Mouse (Mus musculus) adrenal gland, adult 2 months (tissue): ENCODE results near the gene Pgm2. TPM values are rescaled to one million over a fixed set of nuclear protein-coding genes. Genes with fewer than 3 reads are reported as not detected.

Experiments
- DNase-seq: peaks from one replicate; pipeline ENCODE4 v3.0.0; 2021
- polyA plus RNA-seq: library from polyadenylated mRNA; depleted of rRNA; stranded (reverse); fragments of >200 nt; gene quantifications from 2 replicates; pipeline ENCODE4 v1.2.3, GENCODE M21; 2012
- total RNA-seq, 2 experiments: library from RNA; stranded (reverse); gene quantifications; 2 replicates each; pipeline ENCODE4 v1.2.3; 2021

The Pgm2 gene
- total and polyA plus RNA-seq, 3 experiments, result 4.3 to 22.8 (median 16.5) TPM

DNA sequence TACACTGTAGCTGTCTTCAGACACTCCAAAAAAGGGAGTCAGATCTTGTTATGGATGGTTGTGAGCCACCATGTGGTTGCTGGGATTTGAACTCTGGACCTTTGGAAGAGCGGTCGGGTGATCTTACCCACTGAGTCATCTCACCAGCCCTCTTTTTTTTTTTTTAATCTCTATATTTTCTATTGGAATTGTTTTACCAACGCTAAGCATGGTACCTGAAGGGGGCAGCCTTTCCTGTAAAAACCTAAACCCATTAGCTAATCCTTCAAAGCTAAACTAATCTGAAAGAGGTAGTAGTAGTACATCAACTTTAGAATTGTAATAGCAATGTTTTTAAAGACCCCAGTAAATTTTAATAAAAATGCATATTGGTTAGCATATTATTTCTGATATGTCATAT, 17.2 kb upstream of the Pgm2 start:
- peak; percentile 26 for DNase-seq

GRCm38 (mm10) chr5:64077353-64077752, 15.4 kb upstream of the Pgm2 start:
- no peak for DNase-seq

GRCm38 (mm10) chr5:64078740-64079461, 13.8 kb upstream of the Pgm2 start:
- peak; percentile 72 for DNase-seq

DNA sequence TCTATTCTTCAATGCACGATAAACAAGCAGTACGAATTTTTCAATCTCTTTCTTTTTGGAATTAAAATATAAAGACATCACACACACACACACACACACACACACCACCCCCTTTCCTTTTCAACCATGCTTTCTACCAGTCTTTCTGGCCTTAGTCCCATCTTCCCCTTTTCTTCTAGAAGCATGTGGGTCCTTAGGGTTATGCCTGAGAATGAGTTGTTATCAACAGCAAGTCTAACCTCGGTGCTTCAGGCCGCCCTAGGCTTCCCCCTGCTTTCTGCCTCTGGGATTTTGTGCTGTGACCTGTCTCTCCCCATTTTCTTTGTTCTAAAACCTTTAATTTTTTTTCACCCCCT, 13.3 kb upstream of the Pgm2 start:
- no peak for DNase-seq

- peak; percentile 36 for DNase-seq
Measured at GRCm38 (mm10) chr5:64083447-64084359, 9.0 kb upstream of the Pgm2 start.

GRCm38 (mm10) chr5:64085405-64085804, 7.3 kb upstream of the Pgm2 start:
- no peak for DNase-seq

DNA sequence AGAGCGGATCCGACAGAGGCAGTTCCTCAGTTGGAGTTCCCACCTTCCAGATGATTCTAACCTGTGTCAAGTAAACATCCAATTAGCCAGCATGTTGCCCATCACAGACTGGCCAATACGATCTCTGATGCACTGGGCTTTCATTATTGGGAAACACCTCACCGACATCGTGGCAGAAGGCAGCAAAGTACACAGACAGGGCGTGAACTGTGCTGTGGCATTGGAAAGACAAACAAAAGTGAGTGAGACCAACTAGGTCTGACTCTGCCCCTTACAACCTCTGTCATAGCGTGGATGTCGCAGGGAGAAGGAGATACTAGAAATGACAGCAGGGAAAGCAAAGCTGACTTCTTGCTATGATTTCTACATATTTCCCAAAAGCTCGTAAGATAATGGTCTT, 4.0 kb upstream of the Pgm2 start:
- no peak for DNase-seq

DNA sequence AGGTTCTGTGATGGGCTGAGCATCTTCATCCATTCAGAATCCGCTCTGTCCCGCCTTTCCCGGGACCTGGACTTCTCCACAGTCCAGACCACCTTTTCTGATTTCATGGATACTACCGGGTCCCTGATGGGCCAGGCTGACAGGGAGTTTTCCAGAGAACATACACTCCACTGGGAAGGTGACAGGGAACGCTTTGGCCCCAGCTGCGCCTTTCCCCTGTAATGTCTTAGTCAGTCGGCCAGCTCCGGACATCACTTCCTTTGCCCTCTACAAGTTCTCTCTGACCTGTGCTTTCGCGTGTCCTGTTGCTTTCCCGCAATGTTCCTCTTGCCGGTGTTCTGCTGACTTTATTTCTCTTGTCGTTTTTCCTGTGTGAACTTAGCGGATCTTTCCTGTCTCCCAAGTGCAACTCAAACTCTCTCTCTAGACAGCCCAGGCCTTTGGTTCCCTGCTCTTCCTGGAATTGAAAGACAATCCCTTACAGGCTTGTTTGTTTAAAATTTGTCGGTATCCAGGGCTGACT, 660 bp downstream of the Pgm2 start:
- peak; percentile 60 for DNase-seq

GRCm38 (mm10) chr5:64095342-64095993, 2.7 kb downstream of the Pgm2 start:
- no peak for DNase-seq

DNA sequence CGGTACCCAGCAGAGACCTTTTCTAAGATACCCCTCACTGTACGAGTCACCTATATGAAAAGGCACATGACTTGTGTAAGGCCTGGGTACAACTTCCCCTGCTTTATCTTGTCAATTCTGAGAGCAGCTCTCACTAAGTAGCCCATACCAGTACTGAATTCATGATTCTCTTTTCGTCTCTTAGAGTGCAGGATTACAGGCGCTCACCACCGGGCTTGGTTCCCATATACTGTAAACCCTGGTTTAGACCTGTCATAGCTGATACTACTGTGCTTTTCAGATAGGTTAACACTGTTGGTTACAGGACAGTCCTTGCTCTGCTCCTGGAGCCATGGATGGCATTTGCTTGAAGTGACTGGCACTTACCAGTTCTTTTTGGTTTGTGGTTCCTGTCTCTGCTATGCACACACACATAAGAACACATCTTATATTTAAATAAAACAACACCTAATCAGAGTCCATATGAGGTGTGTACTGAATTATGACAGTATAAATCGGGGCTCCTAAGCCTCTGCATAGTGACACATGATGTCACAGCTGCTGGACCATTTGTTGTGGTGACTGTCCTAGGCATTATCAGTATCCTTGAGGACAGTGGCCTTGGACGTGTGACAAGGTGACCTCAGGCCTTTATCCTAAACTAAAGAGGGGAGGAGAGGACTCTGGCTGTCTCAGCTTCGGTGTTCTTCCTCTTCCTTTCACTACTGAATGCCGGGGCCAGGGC, 9.4 kb downstream of the Pgm2 start:
- DNase-seq, result peak; percentile 71

DNA sequence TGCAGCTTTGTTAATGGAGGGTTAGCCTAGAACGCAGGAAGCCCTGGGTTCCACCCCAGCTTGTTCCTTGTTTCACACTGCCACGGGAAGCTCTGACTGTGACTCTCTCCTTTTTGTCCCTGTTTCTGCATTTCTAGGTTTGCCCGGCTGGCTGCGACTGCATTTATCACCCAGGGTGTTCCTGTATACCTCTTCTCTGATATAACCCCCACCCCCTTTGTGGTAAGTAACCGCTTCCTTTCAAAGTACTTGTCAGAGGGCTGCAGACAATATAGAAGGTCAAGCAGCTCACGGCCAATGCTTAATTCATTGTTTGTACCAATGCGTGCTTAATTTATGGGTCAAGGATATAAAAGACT, 9.9 kb downstream of the Pgm2 start:
- no peak for DNase-seq

DNA sequence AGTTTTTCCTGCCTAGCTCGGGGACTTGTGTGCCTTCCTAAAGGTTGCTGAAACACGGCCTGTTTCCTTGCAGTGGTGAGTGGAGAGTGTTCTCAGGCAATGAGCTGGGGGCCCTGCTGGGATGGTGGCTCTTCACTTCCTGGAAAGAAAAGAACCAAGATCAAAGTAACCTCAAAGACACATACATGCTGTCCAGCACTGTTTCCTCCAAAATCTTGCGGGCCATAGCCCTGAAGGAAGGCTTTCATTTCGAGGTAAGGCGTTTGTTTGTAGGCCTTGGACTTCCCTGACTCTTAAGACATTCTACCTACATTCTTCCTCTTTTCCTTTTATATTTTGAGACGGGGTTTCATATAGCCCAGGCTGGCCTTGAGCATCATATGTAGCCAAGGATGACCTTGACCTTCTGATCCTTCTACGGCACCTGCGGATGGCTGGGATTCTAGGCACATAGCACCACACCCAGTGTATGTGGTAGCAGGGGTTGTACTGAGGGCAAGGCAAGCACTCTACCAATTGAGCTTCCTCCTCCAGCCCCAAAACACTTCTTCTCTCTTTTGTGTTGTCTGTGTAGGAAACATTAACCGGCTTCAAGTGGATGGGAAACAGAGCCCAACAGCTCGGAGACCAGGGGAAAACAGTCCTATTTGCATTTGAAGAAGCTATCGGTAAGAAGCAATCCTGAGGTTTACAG, 15.0 kb downstream of the Pgm2 start:
- DNase-seq, result no peak

DNA sequence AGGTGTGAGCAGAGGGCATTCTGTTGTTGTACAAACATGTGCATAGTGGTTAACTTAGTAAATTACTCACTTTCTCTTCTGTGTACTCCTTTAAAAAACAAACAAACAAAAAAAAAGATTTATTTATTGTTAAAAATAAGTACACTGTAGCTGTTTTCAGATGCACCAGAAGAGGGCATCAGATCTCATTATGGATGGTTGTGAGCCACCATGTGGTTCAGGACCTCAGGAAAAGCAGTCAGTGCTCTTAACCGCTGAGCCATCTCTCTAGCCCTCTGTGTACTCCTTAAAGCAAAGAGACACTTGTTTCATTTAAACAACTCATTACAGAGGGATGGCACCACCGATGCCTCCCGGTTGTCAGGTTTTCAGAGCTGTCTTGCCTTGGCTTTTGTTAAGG, 16.5 kb downstream of the Pgm2 start:
- DNase-seq, result no peak

DNA sequence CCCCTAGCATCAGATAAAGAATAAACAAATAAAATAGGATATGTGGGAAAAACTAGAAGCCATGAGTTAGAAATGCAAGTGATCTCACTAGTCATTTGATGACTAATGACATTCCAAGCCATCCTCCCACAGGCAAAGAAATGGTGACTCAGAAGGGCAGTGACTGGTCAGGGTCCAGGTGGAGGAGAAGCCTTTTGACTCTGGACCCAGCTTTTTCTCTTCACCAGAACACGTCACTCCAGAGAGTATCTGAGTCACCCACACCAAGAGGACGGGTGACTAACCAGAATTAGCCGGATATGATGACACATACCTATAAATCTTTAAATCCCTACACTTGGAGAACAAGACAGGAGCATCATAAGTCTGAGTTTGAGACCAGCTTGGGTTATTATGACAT, 19.6 kb downstream of the Pgm2 start:
- DNase-seq, result peak; percentile 86

- no peak for DNase-seq
Measured at GRCm38 (mm10) chr5:64114210-64114609, 21.5 kb downstream of the Pgm2 start.

- DNase-seq, result no peak
Measured at GRCm38 (mm10) chr5:64117191-64117590, 24.4 kb downstream of the Pgm2 start.

DNA sequence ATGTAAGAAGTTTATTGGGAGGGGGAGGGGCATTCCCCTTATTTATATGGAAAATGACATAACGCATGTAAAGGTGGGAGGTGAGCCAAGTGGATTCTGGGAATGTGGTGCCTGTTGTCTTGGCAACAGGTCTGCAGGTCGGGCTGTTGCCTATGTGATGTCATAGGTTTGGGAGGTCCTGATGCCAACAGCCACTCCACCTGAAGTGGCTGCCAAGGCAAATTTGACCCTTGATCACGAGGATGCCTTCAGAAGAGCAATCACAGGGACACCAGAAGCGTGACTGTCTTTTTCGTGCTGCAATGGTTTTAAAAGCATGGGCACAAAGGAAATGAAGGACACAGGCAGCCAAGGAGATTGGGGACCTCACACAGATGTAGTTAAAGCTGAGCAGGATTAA, 33.0 kb downstream of the Pgm2 start:
- DNase-seq, result no peak

GRCm38 (mm10) chr5:64131550-64131949, 38.8 kb downstream of the Pgm2 start:
- DNase-seq, result no peak

- no peak for DNase-seq
Measured at GRCm38 (mm10) chr5:64133901-64134300, 41.2 kb downstream of the Pgm2 start.

- DNase-seq, result no peak
Measured at GRCm38 (mm10) chr5:64136325-64136724, 43.6 kb downstream of the Pgm2 start.

- DNase-seq, result no peak
Measured at GRCm38 (mm10) chr5:64140202-64140601, 47.5 kb downstream of the Pgm2 start.
